Mouse (Mus musculus): ENCODE data around the gene Disc1. TPM values are rescaled to one million over a fixed set of nuclear protein-coding genes. Genes with fewer than 3 reads are reported as not detected.
A peak's percentile ranks its signal among the peaks of the same experiment; 100 is the strongest.

The Disc1 gene
- total RNA-seq, 2 experiments from 2014 or later, result 1.9 to 3.1 TPM

DNA sequence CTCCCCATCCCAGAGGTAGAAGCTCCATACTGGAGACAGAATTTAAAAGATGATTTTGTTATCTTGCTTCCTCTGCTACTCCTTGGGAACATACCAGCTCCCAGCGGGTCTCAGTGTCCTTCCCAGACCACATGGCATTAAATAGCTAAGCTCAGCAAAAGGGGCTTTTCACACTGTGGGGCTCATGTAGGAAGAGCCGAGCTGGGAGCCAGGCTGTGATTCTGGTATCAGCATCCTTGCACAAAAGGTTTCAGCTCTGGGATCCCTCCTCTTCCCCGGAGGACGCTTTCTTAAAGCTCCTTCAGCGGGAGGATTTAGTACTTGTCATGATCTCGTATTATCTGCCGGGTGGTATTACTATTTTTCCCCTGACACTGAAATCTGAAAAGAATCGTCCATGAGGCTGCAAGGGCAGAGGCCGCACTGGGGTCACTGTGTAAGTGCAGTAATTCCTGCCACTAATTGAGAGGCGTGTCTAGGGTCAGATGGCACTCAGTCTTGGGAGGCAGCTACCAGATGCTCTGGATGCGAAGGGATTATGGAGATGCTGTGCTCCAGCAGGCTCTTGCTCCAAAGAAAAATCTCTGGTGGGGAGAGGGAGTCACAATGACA lies 223.2 kb downstream of the Disc1 start:
- DNase-seq (ENCODE audit: extremely low spot score in 1 of 2, low spot score in 2 of 2), result no peak
- intact Hi-C loops (cut with DNase I), result no loop called here

DNA sequence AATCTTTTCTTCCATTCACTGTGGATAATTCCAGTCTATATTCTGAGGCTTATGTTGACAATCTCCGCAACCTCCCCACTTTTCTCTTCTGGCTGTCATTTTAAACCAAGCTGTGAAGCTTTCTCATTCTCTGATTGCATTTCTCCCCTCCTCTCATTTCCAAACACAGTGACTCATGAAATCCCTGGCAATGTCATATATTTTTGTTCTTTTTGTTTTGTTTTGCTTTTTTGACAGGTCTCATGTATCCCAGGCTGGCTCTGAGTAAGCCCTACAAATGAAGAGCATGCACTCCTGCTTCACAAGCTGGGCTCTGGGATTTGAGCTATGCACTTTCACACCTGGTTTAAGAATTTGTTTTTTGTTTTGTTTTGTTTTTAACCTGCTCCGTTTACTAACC lies 225.2 kb downstream of the Disc1 start:
- intact Hi-C loops (cut with DNase I), result no loop called here
- DNase-seq (ENCODE audit: extremely low spot score in 1 of 2, low spot score in 2 of 2), result no peak

DNA sequence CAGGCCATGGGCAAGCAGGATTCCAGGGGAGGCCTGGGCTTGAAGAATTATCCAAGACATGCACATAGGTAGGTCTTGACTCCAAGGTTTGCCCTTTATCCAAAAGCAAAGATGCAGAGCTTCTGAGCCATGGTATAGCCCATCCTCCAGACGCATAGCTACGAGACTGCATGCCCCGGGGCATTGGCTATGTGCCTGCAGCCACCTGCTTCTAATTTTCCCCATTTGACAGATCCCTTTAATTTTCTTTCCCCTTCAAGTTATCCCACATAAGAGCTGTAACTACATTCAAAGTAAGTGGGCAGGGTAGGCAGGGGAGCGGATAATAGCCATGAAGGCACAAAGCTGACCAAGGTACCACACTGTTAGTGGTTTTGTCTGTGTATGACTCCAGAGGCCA lies 225.9 kb downstream of the Disc1 start:
- intact Hi-C loops (cut with DNase I), result no loop called here
- no peak for DNase-seq (ENCODE audit: extremely low spot score in 1 of 2, low spot score in 2 of 2)

DNA sequence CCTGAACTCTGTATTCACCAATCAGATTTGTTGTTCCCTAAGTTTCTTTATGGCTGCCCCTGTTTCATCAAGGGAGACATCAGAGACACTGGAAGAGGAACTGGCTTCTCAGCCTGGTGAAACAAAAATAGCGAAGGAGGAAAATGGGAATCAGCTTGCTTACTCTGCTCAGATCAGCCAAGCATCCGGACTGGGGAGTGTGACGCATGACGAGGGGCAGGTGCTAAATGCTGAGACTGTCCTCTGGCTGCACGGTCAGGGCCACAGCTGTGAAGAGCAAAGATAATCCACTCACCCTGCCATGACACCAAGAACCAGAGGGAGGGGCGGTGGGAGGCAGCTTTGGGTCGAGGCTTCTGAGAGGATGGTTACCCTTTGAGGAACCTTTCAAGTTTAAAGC lies 228.5 kb downstream of the Disc1 start:
- intact Hi-C loops (cut with DNase I), result no loop called here
- DNase-seq (ENCODE audit: extremely low spot score in 1 of 2, low spot score in 2 of 2), result peak; percentile 19 to 60

DNA sequence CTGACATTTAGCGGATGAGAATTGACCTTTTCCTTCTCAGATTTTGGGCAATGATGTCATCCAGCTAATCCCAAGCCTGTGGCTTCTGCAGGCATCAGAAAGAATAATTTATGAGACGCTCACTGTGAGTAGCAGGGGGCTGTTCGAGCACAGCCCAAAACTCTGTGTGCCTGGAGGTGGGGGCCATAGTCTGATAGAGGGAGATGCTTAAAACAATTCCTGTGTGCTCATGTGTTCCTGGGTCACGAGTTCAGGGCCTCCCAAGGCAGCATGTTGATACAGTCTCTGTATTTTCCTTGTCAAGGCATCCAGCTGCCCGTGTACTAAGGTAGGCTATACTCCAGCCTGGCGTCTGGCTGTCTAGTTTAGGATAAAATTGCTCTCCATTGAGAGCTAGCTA lies 229.5 kb downstream of the Disc1 start:
- DNase-seq (ENCODE audit: extremely low spot score in 1 of 2, low spot score in 2 of 2), result no peak
- intact Hi-C loops (cut with DNase I), result no loop called here

DNA sequence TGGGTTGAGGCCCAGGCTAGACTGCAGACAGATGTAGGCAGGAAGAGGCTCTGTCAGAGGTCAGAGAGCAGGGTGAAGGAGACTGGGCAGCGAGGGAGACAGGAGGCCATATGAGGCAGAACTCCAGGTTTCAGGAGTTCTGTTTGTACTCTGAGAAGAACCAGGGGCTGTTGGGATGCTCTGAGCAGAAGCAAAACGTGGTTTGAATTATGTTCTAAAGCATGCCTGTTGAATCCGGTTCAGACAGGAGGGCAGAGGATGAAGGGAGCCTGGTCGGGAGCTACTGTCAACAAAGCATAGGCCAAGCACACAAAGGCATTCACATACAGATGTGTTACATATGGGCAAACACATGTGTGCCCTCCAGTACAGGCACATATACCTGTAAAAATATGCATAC lies 230.9 kb downstream of the Disc1 start:
- intact Hi-C loops (cut with DNase I), result no loop called here
- DNase-seq (ENCODE audit: extremely low spot score in 1 of 2, low spot score in 2 of 2), result no peak

DNA sequence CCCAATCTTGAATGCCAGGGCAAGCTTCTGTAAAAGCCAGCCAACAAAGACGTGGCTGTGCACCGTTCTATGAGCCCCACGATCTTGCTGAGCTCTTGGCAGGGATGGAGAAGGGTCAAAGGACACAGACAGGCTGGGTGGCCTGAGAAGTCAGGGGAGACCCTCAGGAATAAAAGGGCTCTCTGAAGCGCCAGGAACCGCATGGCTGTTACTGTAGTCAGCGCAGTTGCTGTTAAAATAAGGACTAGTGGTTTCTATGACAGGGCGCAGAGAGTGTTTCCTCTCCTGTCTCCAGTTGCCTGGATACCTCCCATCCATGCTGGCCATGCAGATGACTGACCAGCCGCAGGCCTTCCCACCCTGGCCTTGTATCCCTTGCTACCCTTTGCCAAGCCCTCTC lies 231.4 kb downstream of the Disc1 start:
- intact Hi-C loops (cut with DNase I), result no loop called here
- DNase-seq (ENCODE audit: extremely low spot score in 1 of 2, low spot score in 2 of 2), result no peak

DNA sequence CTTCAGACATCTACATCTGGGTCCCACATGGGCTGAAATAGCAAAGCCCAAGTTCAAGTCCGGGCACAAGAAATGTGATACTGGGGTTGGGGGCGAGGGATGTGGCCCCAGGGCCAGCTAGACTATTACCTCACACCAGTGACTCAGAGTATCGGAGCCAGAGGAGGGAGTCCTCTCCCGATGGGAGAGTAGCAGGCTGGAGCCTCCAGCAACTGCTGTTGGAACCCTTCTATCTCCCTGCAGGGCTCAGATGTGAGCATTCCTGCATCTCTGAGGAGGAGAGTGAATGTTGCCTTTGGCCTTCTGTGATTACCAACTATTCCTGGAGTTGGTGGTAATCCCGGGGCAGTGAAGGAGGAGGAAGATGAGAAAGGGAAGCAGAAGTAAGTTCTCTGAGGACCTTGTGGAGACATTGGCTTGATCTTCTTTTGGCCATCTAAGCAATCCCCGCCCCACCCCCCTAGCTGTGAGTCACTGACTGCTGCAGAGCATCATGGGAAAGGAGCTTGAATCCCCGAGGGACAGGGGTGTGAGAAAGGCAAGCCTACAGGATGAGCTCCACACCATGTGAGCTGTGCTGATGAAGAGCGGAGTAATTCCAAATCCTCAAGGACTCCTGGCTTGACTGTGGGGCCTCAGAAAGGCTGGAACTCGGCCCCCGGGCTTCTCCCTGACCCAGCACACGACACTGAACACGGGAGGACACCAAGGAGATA lies 232.1 kb downstream of the Disc1 start:
- DNase-seq (ENCODE audit: extremely low spot score in 1 of 2, low spot score in 2 of 2), result peak in 1 of 2 experiments; percentile 85
- intact Hi-C loops (cut with DNase I), result no loop called here

DNA sequence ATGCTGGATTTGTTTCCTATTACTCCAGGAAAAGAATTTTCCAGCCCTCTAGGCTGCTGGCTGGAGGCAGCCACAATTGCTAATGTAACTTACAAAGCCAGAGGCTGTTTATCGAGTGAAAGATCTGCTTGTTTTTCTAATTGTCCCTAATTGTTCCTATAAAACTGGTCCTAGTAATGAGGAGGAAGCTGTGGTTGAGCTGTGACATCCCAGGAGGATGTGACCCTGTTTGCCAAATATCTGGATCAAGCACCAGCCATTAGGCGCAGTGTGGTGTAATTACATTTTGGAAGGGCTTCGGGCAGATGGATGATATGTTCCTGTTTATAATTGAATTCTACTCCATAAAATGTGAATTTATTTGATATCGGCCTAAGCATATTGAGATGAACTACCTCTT lies 233.3 kb downstream of the Disc1 start:
- intact Hi-C loops (cut with DNase I), result no loop called here
- DNase-seq (ENCODE audit: extremely low spot score in 1 of 2, low spot score in 2 of 2), result no peak

DNA sequence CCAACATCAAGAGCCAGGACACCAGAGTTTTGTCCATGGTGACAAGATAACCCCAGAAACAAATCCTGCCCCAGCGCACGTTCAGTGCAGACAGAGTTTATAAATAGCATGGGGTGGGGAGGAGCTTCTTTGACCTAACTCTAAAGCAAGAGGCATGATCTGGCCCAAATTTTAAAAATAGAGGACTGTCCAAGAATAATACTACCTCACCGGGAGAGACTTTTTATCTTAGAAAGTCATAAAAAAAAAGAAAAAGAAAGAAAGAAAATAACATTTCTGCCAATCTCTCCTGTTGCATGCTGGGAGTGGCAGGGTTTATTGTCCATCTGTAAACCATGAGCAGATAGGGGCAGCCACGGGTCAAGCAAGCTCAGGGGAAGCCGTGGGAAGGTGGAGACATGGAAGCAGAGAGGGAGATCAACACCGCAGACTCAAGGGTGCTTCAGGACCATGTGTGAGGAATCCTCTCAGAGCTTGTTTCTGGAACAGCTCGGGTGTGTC lies 233.9 kb downstream of the Disc1 start:
- peak in 1 of 2 experiments; percentile 49 for DNase-seq (ENCODE audit: extremely low spot score in 1 of 2, low spot score in 2 of 2)
- intact Hi-C loops (cut with DNase I), result no loop called here

DNA sequence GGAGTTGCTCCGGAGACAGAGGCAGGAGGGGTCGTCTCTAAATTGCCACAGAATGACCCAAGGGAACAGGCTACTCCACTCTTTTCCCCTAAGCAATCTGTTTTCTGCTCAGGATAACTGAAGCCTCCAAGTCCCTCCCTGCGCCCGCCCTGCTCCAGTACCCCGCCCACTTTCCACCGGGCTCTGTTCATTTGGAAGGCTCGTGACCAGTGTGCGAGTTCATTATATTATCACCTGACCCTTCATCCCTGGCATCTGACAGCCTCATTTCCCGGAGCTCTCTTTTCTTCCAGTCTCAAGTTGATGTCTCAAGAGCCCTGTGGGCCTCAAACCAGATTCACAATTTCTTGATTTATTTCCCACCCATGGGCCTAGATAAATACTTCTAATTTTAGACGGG lies 237.5 kb downstream of the Disc1 start:
- no peak for DNase-seq (ENCODE audit: extremely low spot score in 1 of 2, low spot score in 2 of 2)
- intact Hi-C loops (cut with DNase I), result no loop called here

DNA sequence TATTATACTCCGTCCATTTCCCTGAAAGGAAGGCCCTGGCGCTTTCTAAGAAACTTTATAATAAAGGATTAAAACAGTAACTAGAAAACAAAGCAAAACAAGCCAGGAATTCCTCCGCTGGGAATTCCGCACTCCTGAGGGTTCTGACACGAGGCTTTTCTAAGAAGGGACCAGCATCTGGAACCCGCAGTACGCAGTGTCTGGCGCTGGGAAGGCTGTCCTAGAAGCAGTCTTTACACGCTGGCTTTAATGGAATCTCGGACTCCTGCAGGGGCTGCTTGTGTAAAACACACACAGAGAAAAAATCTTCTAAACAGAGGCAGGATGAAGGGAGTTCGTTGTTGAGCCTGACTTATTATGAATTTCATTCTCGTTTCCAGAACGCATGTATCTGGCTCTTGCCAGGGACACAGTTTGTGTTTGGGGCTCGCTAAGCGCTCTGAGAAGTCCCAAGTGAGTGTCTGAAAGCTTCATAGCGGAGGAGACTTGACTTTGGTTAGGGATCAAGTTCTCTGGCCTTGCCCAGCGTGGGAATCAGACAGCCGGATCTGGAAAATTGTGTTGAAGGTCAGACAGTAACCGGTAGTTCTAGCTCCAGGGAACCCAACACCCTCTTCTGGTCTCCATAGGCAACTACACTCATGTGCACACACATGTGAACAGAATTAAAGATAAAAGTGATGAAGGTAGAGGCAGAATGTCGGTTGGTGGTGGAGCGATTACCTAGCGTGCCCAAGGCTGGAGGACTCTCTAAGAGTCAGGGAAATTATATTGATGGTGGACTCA lies 238.1 kb downstream of the Disc1 start:
- intact Hi-C loops (cut with DNase I), result no loop called here
- peak in 1 of 2 experiments; percentile 39 for DNase-seq (ENCODE audit: extremely low spot score in 1 of 2, low spot score in 2 of 2)

DNA sequence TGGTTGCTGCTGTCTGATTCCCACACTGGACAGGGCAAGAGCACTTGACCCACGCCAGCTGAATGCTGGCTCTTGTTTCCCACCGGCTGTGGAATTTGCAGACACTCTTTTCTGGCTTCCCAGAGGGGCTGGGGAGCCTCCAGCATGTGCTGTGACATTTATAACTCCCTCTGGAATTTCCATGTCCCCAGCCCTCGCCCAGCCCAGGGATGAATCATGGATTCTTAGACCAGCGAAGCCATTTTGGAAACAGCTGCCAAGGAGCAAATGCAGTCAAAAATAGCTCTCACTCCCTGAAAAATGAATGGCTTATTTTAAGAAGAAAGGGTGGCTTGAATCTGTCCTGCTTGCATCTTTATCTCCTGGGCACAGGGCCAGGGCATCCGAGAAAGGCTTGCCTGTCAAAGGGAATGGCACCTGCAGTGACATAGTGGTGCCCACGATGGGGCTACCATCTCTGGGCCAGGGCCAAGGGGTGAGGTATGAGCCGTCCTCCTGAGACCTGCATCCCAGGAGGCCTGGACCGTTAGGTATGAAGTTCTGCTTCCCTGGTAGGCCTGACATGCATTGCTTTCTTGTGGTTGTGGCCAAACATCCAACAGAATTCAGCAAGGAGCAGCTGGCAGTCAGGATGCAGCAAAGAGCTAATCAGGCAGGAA lies 239.1 kb downstream of the Disc1 start:
- intact Hi-C loops (cut with DNase I), result no loop called here
- peak; percentile 68 to 80 for DNase-seq (ENCODE audit: extremely low spot score in 1 of 2, low spot score in 2 of 2)

DNA sequence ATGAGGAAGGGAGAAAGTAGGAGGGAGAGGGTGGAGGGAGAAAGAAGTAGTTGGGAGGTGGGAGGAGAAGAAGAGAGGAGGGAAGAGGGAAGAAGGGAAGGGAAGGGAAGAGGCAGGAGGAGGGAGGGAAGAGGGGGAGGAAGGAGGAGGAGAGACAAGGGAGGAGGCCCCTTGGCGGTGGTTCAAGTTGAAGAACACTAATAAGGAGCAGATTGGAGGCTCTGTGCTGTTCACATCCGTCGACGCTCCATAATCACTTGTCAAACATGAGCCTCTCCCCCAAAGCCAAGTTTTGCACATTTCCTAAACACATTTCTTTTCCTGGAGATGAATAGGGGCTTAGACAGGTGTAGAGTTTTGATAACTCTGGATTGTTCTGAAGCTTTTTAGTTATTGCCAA lies 245.3 kb downstream of the Disc1 start:
- intact Hi-C loops (cut with DNase I), result no loop called here
- DNase-seq (ENCODE audit: extremely low spot score in 1 of 2, low spot score in 2 of 2), result no peak

DNA sequence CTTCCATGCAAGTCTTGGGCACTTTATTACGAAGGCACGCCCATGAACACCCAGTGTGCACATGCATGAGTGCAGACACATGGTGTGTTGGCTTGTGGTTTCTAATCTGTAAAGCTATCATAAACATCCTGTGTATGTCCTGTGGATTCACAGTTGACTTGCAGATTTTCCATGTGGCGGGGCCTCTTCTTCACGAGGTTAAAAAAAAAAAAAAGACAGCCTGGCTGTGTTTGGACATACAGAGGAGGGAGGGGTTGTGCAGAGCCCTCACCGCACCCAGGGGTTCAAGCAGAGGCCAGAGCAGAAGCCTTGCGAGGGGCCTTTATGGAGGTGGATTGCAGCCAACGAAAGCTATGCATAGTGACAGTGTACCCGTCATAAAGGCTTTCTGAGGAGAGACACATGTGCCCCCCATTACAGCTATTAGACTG lies 248.0 kb downstream of the Disc1 start:
- DNase-seq (ENCODE audit: extremely low spot score in 1 of 2, low spot score in 2 of 2), result no peak
- intact Hi-C loops (cut with DNase I), result no loop called here

DNA sequence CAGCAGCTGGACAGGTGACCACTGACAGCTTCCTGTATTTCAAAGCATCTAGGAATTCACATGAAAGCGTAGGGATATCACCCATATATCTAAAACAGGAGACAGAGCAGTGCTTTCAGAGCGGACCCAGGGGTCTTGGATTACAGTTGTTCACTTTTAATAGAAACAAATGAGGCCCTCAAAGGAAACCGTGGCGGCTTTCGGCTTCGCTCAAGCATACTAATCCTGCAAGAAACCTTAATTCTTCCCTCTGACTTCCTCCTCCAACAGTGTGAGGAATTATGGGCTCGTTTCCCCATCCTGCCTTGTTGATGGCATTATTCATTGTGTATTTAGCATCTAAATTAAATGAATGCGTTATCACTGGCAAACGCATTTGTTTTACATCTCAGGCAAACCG lies 252.7 kb downstream of the Disc1 start:
- intact Hi-C loops (cut with DNase I), result no loop called here
- no peak for DNase-seq (ENCODE audit: extremely low spot score in 1 of 2, low spot score in 2 of 2)

DNA sequence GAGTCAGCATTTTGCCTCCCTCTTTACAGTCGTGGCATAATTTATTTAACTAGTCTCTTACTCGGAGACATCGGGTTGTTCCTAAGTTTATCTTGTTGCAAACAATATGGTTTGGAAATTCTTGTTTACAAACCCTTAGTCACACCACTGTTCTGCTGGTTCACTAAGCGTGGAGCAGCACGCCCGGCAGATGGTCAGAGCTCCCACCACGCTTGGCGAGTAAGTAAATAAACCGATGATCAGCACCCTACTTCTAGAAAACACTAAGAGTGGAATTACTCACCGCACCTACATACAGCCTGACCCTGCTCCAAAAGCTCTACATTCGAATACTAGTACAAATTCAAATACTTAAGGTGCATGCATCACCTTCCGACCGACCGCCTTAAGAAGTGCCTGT lies 256.0 kb downstream of the Disc1 start:
- no peak for DNase-seq (ENCODE audit: extremely low spot score in 1 of 2, low spot score in 2 of 2)
- intact Hi-C loops (cut with DNase I), result loop anchor here (10.0 kb wide), 1 partner anchor 255 kb away; the partner anchor contains the start of gene Sipa1l2
